Mouse (Mus musculus): ENCODE data around the gene Lin7a. TPM values are rescaled to one million over a fixed set of nuclear protein-coding genes. Genes with fewer than 3 reads are reported as not detected.

Lin7a gene
- polyA plus RNA-seq, 1 experiment from 2014 or later = 1.2 TPM

DNA sequence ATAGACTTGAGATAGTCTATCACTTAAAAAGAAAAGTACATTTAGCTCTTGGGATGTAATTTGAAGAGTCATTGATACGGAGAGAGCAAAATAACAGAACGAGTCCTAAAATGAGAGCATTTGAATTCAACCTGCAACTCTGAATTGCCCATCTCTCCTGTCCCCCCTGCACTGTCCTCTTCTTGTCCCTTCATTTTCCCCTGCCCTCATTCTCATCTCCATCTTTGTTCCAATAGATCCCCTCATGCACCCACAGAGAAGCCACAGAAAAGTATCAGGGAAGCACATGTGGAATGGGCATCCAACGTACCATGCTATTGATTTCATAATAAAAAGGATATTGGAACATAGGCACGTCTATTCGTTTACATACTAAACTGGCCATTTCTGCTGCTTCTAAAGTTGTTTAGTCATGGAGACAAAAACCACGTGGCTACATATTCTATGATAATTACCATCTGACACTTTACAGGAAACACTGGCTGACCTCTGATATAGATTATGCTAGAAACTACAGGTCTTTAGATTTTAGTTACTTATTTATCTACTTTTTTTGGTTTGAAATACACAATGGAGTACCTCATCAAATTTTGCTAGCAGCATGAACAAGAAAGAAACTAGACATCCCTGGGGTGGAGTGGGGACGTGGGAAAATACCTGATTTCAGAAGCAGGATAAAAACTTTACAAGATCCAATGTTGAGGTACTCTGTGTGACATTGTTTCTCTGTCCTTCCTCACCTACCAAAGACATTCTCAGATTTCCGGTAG is 41.2 kb upstream of the Lin7a start:
- Histone ChIP-seq H3K4me1 (replicated peaks) (no peaks in the 10 kb centered on the region), H3K9me3 (replicated peaks) (no peaks in the 10 kb centered on the region), H3K9ac (no peak overlapping the region), H3K4me3 (no peak overlapping the region), H3K27ac (ENCODE audit: poor library complexity, severe bottlenecking) (no peak overlapping the region), H3K36me3 (no peaks in the 10 kb centered on the region), H3K4me2 (no peak overlapping the region), H3K27me3 (replicated peaks) (no peaks in the 10 kb centered on the region)
- ATAC-seq (ENCODE audit: insufficient number of reproducible peaks, low FRiP score) = no peak
- WGBS = 71% methylated on average over 8 of the region's 8 CpGs

DNA sequence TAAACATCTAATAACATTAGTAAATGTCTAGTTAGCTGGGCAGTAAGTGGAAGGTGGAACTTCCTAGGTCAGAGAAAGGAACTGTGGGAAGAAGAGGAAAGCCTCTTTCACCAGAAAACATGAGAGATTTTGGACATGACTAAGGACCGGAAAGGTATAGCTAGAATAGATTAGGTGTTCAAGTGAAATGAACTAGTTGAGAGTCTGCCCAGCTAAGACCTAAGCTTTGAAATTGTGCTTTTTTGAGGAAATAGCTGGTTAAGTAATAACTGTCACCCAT is 40.7 kb upstream of the Lin7a start:
- WGBS = 92% methylated on average over 1 of the region's 1 CpGs
- no peaks in the 10 kb centered on the region for H3K27me3 ChIP-seq (replicated peaks)
- H3K9ac ChIP-seq = no peak overlapping the region
- no peak for ATAC-seq (ENCODE audit: insufficient number of reproducible peaks, low FRiP score)
- no peak overlapping the region for H3K4me2 ChIP-seq
- H3K36me3 ChIP-seq = no peaks in the 10 kb centered on the region
- H3K4me1 ChIP-seq (replicated peaks) = no peaks in the 10 kb centered on the region
- no peak overlapping the region for H3K27ac ChIP-seq (ENCODE audit: poor library complexity, severe bottlenecking)
- no peaks in the 10 kb centered on the region for H3K9me3 ChIP-seq (replicated peaks)
- H3K4me3 ChIP-seq = no peak overlapping the region

DNA sequence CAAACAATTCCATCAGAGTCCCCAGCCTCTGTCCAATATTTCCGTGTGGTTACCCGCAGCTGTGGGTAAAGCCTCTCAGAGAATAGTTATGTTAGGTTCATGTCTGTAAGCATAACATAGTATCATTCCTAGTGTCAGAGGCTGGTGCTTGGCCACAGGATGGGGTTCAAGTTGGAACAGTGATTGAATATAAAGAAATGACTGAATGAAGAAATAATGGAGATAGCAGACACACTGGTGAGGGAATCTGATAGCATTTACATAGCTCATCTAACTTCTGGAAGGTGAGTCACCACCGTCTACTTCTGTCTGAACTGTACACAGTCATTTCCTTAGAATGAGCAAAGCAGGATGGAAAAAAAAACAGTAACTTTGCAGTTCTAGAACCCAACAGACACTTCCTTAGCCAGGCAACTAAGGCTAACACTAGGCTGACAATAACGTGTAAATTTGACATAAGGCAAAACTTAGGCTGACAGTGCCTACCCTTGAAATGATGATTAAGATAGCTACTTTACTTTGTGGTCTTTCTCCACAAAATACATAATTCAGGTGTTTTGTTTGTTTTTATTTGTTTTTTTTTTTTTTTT is 40.0 kb upstream of the Lin7a start:
- no peak for ATAC-seq (ENCODE audit: insufficient number of reproducible peaks, low FRiP score)
- H3K4me2 ChIP-seq = no peak overlapping the region
- no peak overlapping the region for H3K9ac ChIP-seq
- no peaks in the 10 kb centered on the region for H3K4me1 ChIP-seq (replicated peaks)
- no peaks in the 10 kb centered on the region for H3K27me3 ChIP-seq (replicated peaks)
- no peaks in the 10 kb centered on the region for H3K36me3 ChIP-seq
- 65% methylated on average over 4 of the region's 4 CpGs for WGBS
- no peak overlapping the region for H3K4me3 ChIP-seq
- H3K27ac ChIP-seq (ENCODE audit: poor library complexity, severe bottlenecking) = no peak overlapping the region
- no peaks in the 10 kb centered on the region for H3K9me3 ChIP-seq (replicated peaks)

- Histone ChIP-seq H3K9me3 (replicated peaks) (no peaks in the 10 kb centered on the region), H3K4me2 (no peak overlapping the region), H3K36me3 (no peaks in the 10 kb centered on the region), H3K4me3 (no peak overlapping the region), H3K27ac (ENCODE audit: poor library complexity, severe bottlenecking) (no peak overlapping the region), H3K4me1 (replicated peaks) (no peaks in the 10 kb centered on the region), H3K27me3 (replicated peaks) (no peaks in the 10 kb centered on the region), H3K9ac (no peak overlapping the region)
- 82% methylated on average over 2 of the region's 2 CpGs for WGBS
- no peak for ATAC-seq (ENCODE audit: insufficient number of reproducible peaks, low FRiP score)
These were observed 38.9 kb upstream of the Lin7a start for GRCm38 (mm10) chr10:107232491-107233110.

DNA sequence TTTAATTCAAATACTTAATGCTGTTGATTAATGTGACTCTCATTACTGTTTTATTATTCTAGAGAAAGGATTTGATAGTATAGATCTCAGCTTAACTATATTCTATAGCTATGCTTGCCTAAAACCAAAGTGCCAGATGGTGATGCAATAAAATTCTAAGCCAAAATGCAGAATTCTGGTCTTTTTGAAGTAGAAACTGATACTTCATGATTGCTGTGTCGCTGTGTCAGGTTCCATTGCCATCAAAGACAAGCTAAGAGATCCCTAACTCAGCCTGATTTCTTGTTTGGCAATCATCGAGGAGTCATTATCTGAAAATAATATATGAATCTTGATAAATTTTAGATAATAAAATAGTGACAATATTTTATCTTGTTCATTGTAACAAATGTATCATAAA is 38.3 kb upstream of the Lin7a start:
- WGBS = 77% methylated on average over 2 of the region's 2 CpGs
- no peak overlapping the region for H3K27ac ChIP-seq (ENCODE audit: poor library complexity, severe bottlenecking)
- no peaks in the 10 kb centered on the region for H3K36me3 ChIP-seq
- H3K4me1 ChIP-seq (replicated peaks) = no peaks in the 10 kb centered on the region
- no peak overlapping the region for H3K4me3 ChIP-seq
- H3K9ac ChIP-seq = no peak overlapping the region
- no peaks in the 10 kb centered on the region for H3K9me3 ChIP-seq (replicated peaks)
- ATAC-seq (ENCODE audit: insufficient number of reproducible peaks, low FRiP score) = no peak
- H3K27me3 ChIP-seq (replicated peaks) = no peaks in the 10 kb centered on the region
- H3K4me2 ChIP-seq = no peak overlapping the region

- H3K4me2 ChIP-seq = no peak overlapping the region
- no peak overlapping the region for H3K9ac ChIP-seq
- H3K27ac ChIP-seq (ENCODE audit: poor library complexity, severe bottlenecking) = no peak overlapping the region
- 85% methylated on average over 4 of the region's 4 CpGs for WGBS
- no peaks in the 10 kb centered on the region for H3K4me1 ChIP-seq (replicated peaks)
- ATAC-seq (ENCODE audit: insufficient number of reproducible peaks, low FRiP score) = no peak
- no peak overlapping the region for H3K4me3 ChIP-seq
- H3K27me3 ChIP-seq (replicated peaks) = no peaks in the 10 kb centered on the region
- no peaks in the 10 kb centered on the region for H3K9me3 ChIP-seq (replicated peaks)
- no peaks in the 10 kb centered on the region for H3K36me3 ChIP-seq
These were observed 37.7 kb upstream of the Lin7a start for GRCm38 (mm10) chr10:107233825-107234224.

DNA sequence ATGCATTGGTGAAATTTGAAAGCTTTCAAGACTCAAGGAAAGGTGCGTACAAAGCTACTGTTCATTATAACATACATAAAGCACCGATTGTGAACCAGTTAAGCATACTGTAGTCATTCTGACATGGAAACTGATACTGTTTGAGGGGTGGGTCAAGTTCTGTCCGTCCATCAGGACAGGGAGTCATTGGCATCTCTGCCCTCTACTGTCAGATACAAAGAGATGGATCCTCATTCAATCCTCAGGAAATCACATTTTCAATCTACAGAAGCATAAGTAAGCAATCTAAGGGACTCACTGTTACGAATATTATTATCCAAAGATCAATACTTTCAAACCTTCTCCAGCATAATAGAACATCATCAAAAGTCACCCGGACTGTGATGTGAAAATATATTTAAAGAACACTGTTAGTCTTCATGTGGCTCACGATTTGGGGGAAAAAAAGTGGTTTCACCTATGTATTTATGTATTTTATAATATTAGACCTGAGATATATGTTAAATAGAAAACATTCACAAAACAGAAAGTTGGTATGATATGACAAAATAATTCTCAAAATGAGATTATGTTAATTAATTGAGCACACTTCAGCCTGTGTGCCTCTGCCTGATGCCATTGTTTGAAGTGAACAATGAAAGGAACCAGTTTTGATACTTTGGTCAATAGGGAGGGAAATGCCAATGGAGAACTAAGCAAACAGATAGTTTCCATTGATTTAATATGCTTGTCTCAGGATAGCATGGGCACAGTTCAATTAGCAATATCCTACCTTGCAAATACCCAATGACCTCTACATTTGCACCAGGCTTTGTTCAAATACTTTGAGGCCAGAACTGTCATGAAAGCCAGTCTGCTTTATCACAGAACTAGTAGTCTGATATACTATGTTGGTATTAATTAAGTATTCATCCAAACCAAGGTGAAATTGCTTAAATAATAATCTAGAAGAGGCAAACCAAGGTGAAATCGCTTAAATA is 36.8 kb upstream of the Lin7a start:
- Histone ChIP-seq H3K27me3 (replicated peaks) (no peaks in the 10 kb centered on the region), H3K27ac (ENCODE audit: poor library complexity, severe bottlenecking) (no peak overlapping the region), H3K4me1 (replicated peaks) (no peaks in the 10 kb centered on the region), H3K9me3 (replicated peaks) (no peaks in the 10 kb centered on the region), H3K4me2 (no peak overlapping the region), H3K9ac (no peak overlapping the region), H3K4me3 (no peak overlapping the region), H3K36me3 (no peaks in the 10 kb centered on the region)
- 69% methylated on average over 7 of the region's 7 CpGs for WGBS
- ATAC-seq (ENCODE audit: insufficient number of reproducible peaks, low FRiP score) = no peak

GRCm38 (mm10) chr10:107235496-107235895 is 36.0 kb upstream of the Lin7a start:
- Histone ChIP-seq H3K36me3 (no peaks in the 10 kb centered on the region), H3K4me3 (no peak overlapping the region), H3K27me3 (replicated peaks) (no peaks in the 10 kb centered on the region), H3K4me1 (replicated peaks) (no peaks in the 10 kb centered on the region), H3K27ac (ENCODE audit: poor library complexity, severe bottlenecking) (no peak overlapping the region), H3K9me3 (replicated peaks) (no peaks in the 10 kb centered on the region), H3K9ac (no peak overlapping the region), H3K4me2 (no peak overlapping the region)
- ATAC-seq (ENCODE audit: insufficient number of reproducible peaks, low FRiP score) = no peak
- 79% methylated on average over 3 of the region's 3 CpGs for WGBS

DNA sequence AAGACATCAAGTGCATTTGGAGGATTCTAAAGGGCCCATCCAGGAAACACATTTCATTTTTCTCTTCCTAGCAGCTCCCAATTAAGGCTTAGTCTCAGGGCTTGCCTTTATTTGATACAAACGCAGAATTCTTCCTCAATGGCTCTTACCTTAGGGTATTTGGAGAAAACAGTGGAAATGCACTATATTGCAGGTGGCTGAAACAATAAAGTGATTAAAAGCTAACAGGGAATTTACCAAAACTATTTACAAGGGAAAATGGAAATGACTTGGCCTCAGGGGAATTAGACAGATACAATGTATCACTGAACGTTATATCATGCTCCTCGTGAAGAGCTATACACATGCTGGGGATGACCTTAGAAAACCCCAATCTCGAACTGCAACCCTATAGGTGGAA is 35.3 kb upstream of the Lin7a start:
- Histone ChIP-seq H3K9ac (no peak overlapping the region), H3K4me1 (replicated peaks) (no peaks in the 10 kb centered on the region), H3K4me2 (no peak overlapping the region), H3K27ac (ENCODE audit: poor library complexity, severe bottlenecking) (no peak overlapping the region), H3K36me3 (no peaks in the 10 kb centered on the region), H3K4me3 (no peak overlapping the region), H3K27me3 (replicated peaks) (no peaks in the 10 kb centered on the region), H3K9me3 (replicated peaks) (no peaks in the 10 kb centered on the region)
- WGBS = 75% methylated on average over 4 of the region's 4 CpGs
- no peak for ATAC-seq (ENCODE audit: insufficient number of reproducible peaks, low FRiP score)

DNA sequence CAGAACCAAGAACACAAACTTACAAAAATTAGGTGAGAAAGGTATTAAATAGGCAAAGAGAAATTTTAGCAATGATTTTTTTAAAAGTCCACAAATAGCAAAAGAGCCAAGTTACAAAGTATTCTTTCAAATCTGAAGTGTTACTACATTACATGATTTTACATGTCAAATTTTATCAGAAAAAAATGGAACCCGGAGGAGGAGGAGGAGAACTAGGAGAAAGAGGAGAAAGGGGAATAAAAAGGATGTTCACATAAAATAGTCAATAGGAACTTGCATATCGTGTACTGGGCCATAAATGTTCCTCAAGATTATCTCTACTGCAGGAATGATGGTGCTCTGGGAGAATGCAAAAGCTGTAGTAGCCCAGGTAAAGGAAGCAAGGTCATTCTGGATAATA is 34.4 kb upstream of the Lin7a start:
- no peaks in the 10 kb centered on the region for H3K9me3 ChIP-seq (replicated peaks)
- no peak overlapping the region for H3K27ac ChIP-seq (ENCODE audit: poor library complexity, severe bottlenecking)
- H3K4me3 ChIP-seq = no peak overlapping the region
- WGBS = 72% methylated on average over 2 of the region's 2 CpGs
- H3K9ac ChIP-seq = no peak overlapping the region
- H3K4me1 ChIP-seq (replicated peaks) = no peaks in the 10 kb centered on the region
- H3K27me3 ChIP-seq (replicated peaks) = no peaks in the 10 kb centered on the region
- no peak overlapping the region for H3K4me2 ChIP-seq
- no peaks in the 10 kb centered on the region for H3K36me3 ChIP-seq
- ATAC-seq (ENCODE audit: insufficient number of reproducible peaks, low FRiP score) = no peak

DNA sequence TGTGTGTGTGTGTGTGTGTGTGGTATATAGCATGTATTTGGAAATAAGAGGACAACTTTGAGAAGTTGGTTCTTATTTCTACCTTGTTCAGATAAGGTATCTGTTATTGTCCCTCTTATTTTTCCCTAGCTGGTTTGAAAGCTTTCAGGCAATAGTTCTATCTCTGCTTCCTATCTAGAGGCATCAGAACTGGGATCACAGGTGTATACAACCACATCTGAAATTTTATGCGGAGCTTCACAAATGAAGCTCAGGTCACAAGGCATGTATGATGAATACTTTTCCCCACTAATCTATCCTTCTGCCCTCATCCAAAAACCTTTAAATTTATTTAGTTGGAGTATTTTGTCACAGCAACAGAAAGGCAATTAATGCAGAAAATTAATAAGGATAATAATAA is 33.8 kb upstream of the Lin7a start:
- H3K9ac ChIP-seq = no peak overlapping the region
- no peak overlapping the region for H3K27ac ChIP-seq (ENCODE audit: poor library complexity, severe bottlenecking)
- no peaks in the 10 kb centered on the region for H3K36me3 ChIP-seq
- H3K4me2 ChIP-seq = no peak overlapping the region
- 81% methylated on average over 1 of the region's 1 CpGs for WGBS
- H3K27me3 ChIP-seq (replicated peaks) = no peaks in the 10 kb centered on the region
- ATAC-seq (ENCODE audit: insufficient number of reproducible peaks, low FRiP score) = no peak
- H3K9me3 ChIP-seq (replicated peaks) = no peaks in the 10 kb centered on the region
- H3K4me1 ChIP-seq (replicated peaks) = no peaks in the 10 kb centered on the region
- H3K4me3 ChIP-seq = no peak overlapping the region

All from heart, embryonic 12.5 days (tissue).